Mouse (Mus musculus) splenic B cell, adult 2 months (primary cell): ENCODE measurements around the gene Anks1.
A peak's percentile ranks its signal among the peaks of the same experiment; 100 is the strongest.
"Not testable (repeated sequence)": the region's sequence is repeated elsewhere in the genome, so short reads cannot be mapped to it uniquely, and the experiment has no call there.

Source experiments
- DNase-seq: peaks from one replicate; pipeline ENCODE4 v3.0.0-alpha.2; 2011; ENCODE audit warnings: low read depth, low spot score
- H3K27me3 ChIP-seq: 2 replicates; pipeline ENCODE4 v1.6.1; 2012; ENCODE audit warnings: mild to moderate bottlenecking, low read length, moderate library complexity, mixed read lengths; ENCODE audit not compliant: control insufficient read depth, poor library complexity, insufficient read depth, severe bottlenecking
- H3K36me3 ChIP-seq: 2 replicates; pipeline ENCODE4 v1.6.1; 2012; ENCODE audit warnings: mild to moderate bottlenecking, low read length, moderate library complexity, mixed read lengths; ENCODE audit not compliant: control insufficient read depth, poor library complexity, insufficient read depth, severe bottlenecking

Anks1 gene

DNA sequence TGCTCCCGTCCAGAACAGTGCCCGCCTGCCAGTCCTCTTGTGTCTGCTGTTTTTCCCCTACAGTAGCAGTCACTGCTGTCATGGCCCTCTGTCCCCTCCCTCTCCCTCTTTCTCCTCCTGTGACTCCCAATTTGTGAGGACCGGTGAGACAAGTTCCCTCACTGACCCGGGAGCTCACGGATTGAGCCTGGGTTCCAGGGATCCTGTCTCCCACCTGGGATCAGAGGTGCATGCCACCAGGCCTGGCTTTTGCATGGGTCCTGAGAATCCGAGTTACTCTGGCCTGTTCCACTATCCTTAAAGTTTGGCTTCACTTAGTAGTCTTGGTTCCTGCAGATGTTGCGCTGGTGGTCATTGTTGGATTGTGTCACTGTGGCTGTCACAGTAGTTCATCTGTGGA lies 58.4 kb downstream of the Anks1 start:
- no peaks in the 10 kb centered on the region for H3K36me3 ChIP-seq
- no peaks in the 10 kb centered on the region for H3K27me3 ChIP-seq
- no peak for DNase-seq

DNA sequence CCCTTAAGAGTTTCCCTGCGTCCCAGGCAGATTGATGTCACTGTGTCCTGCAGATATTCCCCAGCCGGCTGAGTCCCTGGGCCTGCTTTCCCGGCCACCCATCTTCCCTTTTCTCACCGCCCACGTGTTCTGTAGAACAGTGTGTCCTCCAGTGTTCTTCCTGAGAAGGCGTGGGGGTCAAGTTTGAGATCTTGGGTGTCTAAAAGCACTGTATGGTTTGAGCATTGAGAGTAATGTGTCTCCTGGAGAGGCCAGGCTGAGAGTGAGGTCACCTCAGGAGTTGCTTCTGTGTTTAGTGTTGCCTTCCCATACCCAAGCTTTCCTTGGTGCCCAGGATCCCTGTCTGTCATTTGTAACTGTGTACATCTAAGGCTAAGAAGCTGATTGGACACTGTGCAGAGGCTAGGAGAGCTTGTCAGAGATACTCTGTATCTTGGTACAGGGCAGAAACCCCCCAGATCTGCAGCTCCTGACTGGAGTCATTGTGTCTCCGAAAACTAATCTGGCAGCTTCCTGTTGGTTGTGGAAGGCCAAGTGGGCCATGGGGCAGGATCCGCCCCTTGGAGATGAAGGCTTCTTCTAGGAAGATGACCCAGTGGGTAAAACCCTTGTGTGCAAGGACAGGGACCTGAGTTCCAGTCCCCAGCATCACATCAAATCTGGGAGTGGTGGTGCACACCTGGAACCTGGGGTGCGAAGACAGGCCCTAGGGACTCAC lies 59.1 kb downstream of the Anks1 start:
- no peak for DNase-seq
- H3K27me3 ChIP-seq: no peaks in the 10 kb centered on the region
- H3K36me3 ChIP-seq: no peaks in the 10 kb centered on the region

DNA sequence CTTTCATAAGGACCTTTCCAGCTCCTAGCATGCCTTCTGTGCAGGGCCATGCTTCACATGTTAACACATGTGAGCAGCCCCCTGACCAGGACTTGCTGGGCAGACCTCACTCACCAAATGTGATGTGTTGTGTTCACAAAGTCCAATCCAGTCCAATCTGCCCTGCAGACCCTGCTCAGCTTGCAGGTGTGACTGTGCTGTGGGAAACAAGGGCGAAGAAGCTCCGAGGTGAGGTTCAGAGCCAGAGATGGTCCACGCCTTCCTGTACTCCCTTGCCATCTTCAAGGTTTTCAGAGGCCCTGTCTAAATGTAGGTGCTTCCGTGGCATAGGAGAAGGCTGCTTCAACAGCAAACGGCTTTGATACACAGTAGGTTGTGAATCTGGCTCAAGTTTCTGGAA lies 59.8 kb downstream of the Anks1 start:
- DNase-seq: no peak
- Histone ChIP-seq H3K36me3 (no peaks in the 10 kb centered on the region), H3K27me3 (no peaks in the 10 kb centered on the region)

DNA sequence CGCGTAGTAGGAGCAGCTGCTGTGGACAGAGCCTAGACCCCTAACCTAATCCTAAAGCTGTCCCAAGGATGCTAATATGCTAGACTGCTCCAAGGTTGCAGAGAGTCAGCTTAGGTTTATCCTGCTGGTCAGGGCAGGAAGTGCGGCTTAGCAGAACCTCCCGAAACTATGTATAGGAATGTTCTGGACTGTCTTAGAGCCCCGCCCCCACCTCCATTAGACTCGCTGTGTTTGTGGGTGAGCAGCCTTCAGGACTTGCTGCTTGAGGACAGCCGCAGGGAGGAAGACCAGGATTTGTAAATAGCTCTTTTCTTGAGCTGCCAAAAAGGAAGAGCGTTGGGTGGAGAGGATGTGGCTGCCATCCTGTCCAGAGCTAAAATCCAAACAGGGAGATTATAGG lies 60.3 kb downstream of the Anks1 start:
- DNase-seq: peak; percentile 11
- Histone ChIP-seq H3K27me3 (no peaks in the 10 kb centered on the region), H3K36me3 (no peaks in the 10 kb centered on the region)

DNA sequence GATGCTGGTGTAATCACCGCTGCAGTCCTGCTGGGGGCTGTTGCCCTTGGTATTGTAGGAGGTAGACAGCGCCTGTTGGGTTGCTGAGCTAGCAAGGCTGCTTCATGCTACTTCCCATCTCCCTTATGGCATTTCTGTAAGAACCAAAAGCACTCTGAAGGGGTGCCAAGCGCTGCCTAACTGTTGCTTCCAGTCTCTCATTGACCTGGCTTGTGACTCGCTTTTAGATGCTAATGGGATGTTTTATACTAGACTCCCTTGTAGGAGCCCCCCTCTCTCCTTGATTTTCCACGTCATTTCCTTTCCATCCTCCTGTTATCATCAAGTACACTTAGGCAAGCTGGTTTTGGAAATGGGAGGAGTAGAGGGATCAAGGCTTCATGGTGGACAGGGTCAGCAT lies 60.8 kb downstream of the Anks1 start:
- Histone ChIP-seq H3K36me3 (no peaks in the 10 kb centered on the region), H3K27me3 (no peaks in the 10 kb centered on the region)
- DNase-seq: no peak

DNA sequence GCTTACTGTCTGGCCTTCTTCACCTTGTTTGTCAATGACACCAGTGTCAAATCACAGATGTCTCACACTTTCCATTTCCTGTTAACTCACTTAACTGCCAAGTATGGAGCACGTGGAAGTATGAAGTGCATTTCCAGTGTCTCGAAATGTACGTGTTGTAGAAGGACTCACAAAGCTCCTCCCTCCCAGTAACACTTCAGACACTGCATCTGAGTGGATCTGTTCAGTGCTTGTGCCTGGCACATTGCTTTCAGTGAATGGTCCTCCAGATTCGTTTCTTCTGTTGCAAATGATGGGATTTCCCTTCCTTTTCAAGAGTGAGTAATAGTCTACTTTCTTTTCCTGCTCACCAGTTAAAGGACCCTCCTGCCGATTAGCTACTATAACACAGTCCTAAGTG lies 61.2 kb downstream of the Anks1 start:
- no peaks in the 10 kb centered on the region for H3K27me3 ChIP-seq
- H3K36me3 ChIP-seq: no peaks in the 10 kb centered on the region
- no peak for DNase-seq

DNA sequence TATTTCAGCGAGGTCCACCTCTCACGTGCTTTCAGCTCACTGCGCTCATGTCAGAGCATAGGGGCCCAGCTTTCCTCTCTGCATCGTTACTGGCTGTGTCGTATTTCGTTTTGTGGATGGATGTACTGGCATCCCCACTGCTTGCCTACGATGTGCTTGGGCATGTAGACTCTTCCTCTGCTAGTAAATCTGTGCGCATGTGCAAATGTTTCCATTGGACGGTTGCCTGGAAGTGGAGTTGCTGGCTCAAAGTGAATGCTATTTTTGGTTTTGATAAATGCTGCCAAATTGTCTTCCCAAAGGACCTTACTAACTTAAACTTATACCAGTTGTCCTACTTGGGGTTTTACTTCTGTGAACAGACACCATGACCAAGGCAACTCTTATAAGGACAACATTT lies 62.4 kb downstream of the Anks1 start:
- no peaks in the 10 kb centered on the region for H3K27me3 ChIP-seq
- no peak for DNase-seq
- no peaks in the 10 kb centered on the region for H3K36me3 ChIP-seq

DNA sequence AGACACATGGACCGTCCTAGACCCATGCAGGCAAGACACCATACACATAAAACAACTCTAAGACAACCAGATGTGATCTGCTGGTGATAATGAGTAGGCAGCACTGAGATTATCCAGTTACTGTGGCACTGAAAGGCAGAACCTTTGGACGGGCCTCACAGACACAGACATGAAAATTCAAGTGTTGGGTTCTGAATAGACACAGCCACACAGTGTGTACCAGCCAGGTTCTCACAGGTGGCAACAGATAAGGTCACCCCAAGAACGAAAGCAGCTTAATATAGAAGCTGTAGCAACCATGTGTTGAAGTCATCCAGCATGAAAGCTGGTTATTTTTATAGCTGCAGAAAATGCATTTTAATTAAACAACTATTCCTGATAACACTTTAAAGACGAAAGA lies 64.2 kb downstream of the Anks1 start:
- DNase-seq: no peak
- no peaks in the 10 kb centered on the region for H3K36me3 ChIP-seq
- no peaks in the 10 kb centered on the region for H3K27me3 ChIP-seq

DNA sequence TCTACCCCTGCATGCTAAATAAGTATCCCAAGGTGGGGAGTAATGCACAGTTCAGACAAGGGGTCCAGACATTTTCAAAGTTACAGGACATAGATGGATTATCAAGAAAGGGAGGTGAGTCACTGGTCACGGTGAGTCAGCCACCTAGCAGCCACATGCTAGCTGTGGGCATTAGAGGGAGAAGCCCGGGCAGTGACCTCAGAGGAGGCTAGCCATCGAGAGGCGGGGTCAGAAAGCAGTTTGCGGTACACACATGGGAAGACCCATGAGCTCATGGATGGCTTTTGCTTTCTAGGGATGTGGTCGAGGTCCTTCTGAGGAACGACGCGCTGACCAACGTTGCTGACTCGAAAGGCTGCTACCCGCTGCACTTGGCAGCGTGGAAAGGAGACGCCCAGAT lies 67.2 kb downstream of the Anks1 start:
- DNase-seq: no peak
- Histone ChIP-seq H3K27me3 (no peaks in the 10 kb centered on the region), H3K36me3 (no peaks in the 10 kb centered on the region; the same call in 1 of the 2 replicates)

DNA sequence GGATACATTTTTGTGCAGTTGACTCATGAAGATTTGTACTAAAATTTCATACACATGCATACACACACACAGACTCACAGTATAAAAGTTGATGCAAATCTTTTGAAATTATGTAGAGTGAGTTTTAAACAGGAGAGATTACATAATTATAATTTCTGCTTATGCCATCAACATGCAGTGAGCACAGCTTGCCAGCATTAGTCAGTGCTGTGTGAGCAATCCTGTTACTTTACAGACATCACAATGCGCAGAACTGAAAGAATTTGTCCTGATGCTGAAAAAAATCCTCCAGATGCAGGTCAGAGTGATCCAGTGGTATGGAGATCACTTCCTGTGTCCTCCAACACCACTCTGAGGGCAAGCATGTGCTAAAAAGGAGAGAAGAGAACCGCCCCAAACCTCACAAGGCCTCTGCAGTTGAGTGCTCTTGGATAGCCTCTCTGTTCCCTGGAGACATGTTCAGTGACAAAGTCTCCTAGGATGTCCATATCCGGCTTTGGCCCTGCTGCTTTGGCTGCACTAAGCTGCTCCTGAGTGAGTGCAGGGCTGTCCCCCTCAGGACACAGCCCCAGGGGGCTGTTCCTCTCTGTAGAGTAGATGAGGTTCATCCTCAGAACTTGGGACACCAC lies 68.0 kb downstream of the Anks1 start:
- no peaks in the 10 kb centered on the region for H3K27me3 ChIP-seq
- H3K36me3 ChIP-seq: no peaks in the 10 kb centered on the region; the same call in 1 of the 2 replicates
- no peak for DNase-seq

DNA sequence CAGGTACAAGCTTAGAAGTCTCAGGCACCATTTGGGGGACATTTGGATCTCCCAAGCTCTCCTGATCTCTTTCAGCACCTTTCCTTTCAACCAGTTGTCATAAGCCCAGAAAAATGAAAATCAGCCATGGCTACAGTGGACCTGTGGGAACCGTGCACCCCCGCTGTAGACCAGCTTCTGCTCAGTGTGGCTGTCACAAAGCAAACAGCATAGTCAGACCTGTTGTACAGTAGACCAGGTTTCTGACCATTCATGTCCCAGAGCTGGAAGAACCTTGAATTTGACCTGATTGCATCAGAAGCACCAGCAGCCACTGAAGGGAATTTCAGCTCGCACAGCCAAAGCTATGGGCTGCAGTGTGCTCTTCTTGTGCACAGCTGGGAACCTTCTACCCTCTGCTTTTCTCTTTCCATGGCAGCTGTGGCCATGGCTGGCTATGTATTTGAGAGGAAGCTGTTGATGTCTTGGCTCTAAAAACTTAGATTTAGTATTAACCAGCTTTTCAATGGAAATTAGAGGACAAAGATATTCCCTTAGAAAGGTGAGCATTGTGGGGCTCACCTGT lies 71.4 kb downstream of the Anks1 start:
- DNase-seq: no peak
- no peaks in the 10 kb centered on the region; the same call in 1 of the 2 replicates for H3K36me3 ChIP-seq
- no peaks in the 10 kb centered on the region for H3K27me3 ChIP-seq

DNA sequence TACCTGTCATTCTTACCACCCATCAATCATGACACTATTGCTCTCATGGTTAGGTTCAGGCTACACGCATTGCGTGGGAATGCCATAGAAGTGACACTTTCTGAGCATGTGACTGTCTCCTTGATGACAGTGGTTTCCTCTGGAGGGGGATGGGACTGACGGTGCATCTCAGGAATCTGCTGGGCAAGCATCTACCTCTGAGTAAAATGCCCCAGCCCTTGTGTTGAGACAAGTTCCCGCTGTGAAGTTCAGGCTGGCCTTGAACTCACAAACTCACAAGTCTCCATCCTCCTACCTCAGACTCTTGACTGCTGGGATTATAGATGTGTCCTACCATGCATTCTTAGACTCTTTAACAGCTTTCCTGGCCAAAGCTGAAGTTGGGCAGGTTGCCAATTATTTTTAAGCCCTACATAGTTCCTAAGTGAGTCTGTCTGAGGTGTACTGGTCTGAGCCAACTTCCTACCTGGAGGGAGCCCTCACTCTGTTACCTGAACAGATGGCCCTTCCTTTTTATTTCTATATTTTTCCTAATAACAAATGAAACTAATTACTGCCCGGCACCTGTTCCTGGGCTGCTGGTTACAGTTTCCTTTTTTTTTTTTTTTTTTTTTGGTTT lies 72.5 kb downstream of the Anks1 start:
- no peaks in the 10 kb centered on the region for H3K27me3 ChIP-seq
- H3K36me3 ChIP-seq: no peaks in the 10 kb centered on the region; the same call in none of the 2 replicates
- no peak for DNase-seq

DNA sequence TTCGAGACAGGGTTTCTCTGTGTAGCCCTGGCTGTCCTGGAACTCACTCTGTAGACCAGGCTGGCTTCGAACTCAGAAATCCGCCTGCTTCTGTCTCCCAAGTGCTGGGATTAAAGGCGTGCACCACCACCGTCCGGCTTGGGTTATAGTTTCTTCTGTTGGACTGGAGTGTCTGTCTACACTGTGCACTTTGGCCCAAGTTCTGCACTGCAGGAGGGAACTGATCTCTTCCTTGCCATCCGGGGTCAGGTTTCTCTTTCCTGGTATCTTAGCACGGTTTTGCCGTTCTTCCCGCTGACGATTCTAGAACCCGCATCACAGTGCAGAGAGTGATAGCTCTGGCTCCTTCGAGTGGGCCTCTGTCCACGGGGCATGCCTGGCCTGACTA lies 73.0 kb downstream of the Anks1 start:
- not testable (repeated sequence) for H3K36me3 ChIP-seq, H3K27me3 ChIP-seq, DNase-seq

DNA sequence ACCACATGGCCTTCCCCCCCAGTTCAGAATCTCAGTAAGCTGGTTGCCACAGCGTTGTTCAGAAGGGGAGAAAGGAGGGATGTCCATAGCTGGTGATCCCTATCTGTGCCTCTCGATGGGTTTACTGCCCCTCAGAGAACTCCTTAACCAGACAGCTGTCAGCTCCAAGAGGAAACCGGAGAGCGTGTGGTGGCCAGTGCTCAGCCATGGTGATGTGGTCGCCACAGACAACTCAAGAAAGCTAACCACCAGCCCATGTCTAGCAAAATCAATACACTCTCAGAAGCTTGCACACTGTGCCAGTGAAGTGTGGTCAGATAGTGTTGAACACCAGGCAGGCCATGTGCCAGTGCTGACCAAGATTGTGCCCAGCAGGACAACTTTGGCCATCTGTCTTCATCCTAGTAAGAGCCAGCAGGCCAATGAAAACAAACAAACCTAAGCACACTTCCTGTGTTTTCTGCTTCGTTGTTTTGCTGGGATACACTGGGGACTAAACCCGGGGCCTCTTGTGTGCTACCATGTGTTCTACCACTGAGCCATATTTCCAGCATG lies 73.7 kb downstream of the Anks1 start:
- Histone ChIP-seq H3K27me3 (no peaks in the 10 kb centered on the region), H3K36me3 (no peaks in the 10 kb centered on the region; the same call in none of the 2 replicates)
- DNase-seq: no peak

DNA sequence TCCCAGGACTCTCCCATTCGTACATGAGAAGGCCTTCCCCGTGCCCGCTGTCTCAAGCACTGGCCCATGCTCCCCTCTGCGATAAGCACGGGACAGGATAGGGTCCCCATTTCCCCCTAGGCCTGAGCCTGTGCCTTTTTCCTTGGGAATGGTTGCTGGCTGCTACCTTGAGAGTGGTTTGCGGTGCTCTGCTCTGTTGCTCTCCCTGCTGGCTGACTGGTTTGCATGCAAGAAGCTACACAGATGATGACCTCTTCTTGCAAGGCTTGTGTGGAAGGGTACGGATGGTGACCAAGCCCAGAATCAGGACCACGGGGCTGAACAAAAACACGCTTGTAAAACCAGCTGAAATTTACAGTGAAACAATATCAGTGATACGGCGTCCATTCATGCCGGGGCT lies 75.3 kb downstream of the Anks1 start:
- no peaks in the 10 kb centered on the region for H3K27me3 ChIP-seq
- H3K36me3 ChIP-seq: no peaks in the 10 kb centered on the region; the same call in none of the 2 replicates
- DNase-seq: no peak
